Mouse (Mus musculus) limb, embryonic 10.5 days (tissue): ENCODE results near the gene Vtn. TPM values are rescaled to one million over a fixed set of nuclear protein-coding genes. Genes with fewer than 3 reads are reported as not detected.
"Not testable (repeated sequence)": the region's sequence is repeated elsewhere in the genome, so short reads cannot be mapped to it uniquely, and the experiment has no call there.

Experiments used
- DNase-seq: peaks from one replicate; pipeline ENCODE4 v3.0.0-alpha.2; 2017; ENCODE audit warnings: low spot score
- H3K27ac ChIP-seq: fragments of 300-500 bp; sonication (generic); 2 replicates; pipeline ENCODE4 v1.5.1; 2016; ENCODE audit warnings: mild to moderate bottlenecking
- H3K27me3 ChIP-seq: fragments of 300-500 bp; sonication (generic); 2 replicates; pipeline ENCODE4 v1.6.1; 2016; ENCODE audit warnings: low read depth, mild to moderate bottlenecking; ENCODE audit not compliant: poor library complexity, severe bottlenecking
- H3K36me3 ChIP-seq: fragments of 300-500 bp; sonication (generic); 2 replicates; pipeline ENCODE4 v1.6.1; 2016; ENCODE audit warnings: mild to moderate bottlenecking, moderate library complexity
- H3K4me1 ChIP-seq: fragments of 300-500 bp; sonication (generic); 2 replicates; pipeline ENCODE4 v1.6.1; 2016
- H3K4me3 ChIP-seq: fragments of 300-500 bp; sonication (generic); 2 replicates; pipeline ENCODE4 v1.5.1; 2016; ENCODE audit warnings: mild to moderate bottlenecking, moderate library complexity
- H3K9me3 ChIP-seq: fragments of 300-500 bp; sonication (generic); replicated peaks from 2 replicates; pipeline ENCODE4 v1.6.1; 2016; ENCODE audit warnings: mild to moderate bottlenecking
- WGBS: fragments of 180-500 bp; shearing (Covaris S2); methylation state at CpG from one replicate; pipeline ENCODE4 v1.1.7; 2016; 5-methylcytosine and 5-hydroxymethylcytosine counted together
- polyA plus RNA-seq: library from polyadenylated mRNA; unstranded; fragments of >200 nt; fragmentation: Nextera tagmentation; extraction: Ambion mirVana; gene quantifications from 2 replicates; pipeline ENCODE4 v1.2.1, GENCODE M21; 2016

Gene Vtn
- polyA plus RNA-seq, 1 experiment from 2014 or later, result not detected

DNA sequence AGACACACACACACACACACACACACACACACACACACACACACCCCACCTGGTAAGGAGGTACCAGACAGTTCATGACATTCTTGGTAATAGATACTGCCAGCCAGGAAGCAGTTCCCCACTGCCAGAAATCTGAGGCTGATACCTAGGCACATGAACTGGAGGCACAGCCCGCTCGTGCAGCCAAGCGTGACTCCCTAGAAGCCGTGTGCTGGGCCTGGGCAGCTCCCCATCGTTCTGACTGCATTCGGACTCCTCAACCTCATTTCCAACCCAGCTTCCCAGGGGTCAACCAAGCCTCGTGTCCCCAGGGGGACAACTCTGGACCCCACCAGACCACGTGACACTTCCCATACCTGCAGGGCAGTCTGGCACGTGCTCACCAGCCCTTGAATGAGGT is 29.8 kb downstream of the Vtn start:
- no peak overlapping the region for H3K27ac ChIP-seq
- no peaks in the 10 kb centered on the region for H3K27me3 ChIP-seq
- DNase-seq, result no peak
- H3K36me3 ChIP-seq, result peaks cover 87% of the 10 kb centered on the region
- H3K4me3 ChIP-seq, result no peak overlapping the region
- 89% methylated on average over 9 of the region's 9 CpGs for WGBS
- no peaks in the 10 kb centered on the region for H3K9me3 ChIP-seq
- no peaks in the 10 kb centered on the region for H3K4me1 ChIP-seq

- no peak overlapping the region for H3K4me3 ChIP-seq
- H3K27ac ChIP-seq, result no peak overlapping the region
- no peaks in the 10 kb centered on the region for H3K9me3 ChIP-seq
- peaks cover 78% of the 10 kb centered on the region for H3K36me3 ChIP-seq
- no peak for DNase-seq
- 90% methylated on average over 12 of the region's 12 CpGs for WGBS
- H3K4me1 ChIP-seq, result peaks cover 7% of the 10 kb centered on the region
- no peaks in the 10 kb centered on the region for H3K27me3 ChIP-seq
Measured at GRCm38 (mm10) chr11:78530001-78530400, 31.1 kb downstream of the Vtn start.

DNA sequence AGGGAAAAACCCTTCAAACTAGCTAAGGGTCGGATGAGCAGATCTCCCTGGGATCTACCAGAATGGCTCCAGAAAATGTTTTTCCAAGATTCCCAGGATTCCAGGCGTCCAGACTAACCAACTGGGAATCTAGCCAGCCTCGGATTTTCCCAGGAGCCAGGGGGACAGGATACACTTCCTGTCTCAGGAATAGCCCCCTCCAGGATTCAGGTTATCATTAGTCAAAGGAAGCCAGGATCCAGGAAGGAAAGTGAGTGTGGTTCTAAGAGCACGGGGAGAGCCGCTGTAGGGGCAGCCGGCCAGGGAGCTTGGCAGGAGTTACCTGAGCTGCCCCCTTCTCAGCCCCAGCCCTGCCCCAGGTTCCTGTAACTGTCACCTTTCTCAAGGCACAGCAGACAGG is 32.2 kb downstream of the Vtn start:
- no peak for DNase-seq
- Histone ChIP-seq H3K27me3 (no peaks in the 10 kb centered on the region), H3K36me3 (peaks cover 67% of the 10 kb centered on the region), H3K9me3 (no peaks in the 10 kb centered on the region), H3K27ac (no peak overlapping the region), H3K4me1 (peaks cover 11% of the 10 kb centered on the region), H3K4me3 (no peak overlapping the region)
- WGBS, result 88% methylated on average over 6 of the region's 6 CpGs

- peaks cover 63% of the 10 kb centered on the region for H3K36me3 ChIP-seq
- 92% methylated on average over 10 of the region's 10 CpGs for WGBS
Measured at GRCm38 (mm10) chr11:78531515-78531914, 32.6 kb downstream of the Vtn start.

DNA sequence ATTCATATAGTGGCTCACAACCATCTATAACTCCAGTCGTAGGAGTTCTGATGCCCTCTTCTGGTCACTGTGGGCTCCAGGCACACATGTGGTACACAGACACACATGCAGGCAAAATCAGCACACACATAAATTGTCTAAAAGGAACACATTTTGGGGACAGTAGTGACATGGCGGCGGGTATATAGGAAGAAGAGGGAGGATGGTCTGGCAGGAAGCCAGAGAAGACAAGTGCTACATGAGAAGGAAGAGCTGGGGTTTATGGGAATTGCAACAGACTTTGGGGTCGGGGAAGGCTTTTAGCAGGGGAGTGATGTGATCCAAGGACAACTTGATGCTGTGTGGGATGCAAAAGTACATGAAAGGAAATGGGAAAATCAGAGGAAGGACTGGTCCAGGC is 35.6 kb downstream of the Vtn start:
- Histone ChIP-seq H3K4me1 (peaks cover 24% of the 10 kb centered on the region), H3K27me3 (no peaks in the 10 kb centered on the region), H3K27ac (no peak overlapping the region), H3K4me3 (peak overlapping the region; percentile 92), H3K36me3 (peaks cover 45% of the 10 kb centered on the region), H3K9me3 (no peaks in the 10 kb centered on the region)
- 93% methylated on average over 4 of the region's 4 CpGs for WGBS
- DNase-seq, result no peak

More at GRCm38 (mm10) chr11:78531515-78531914, 32.6 kb downstream of the Vtn start:
- not testable (repeated sequence) for H3K9me3 ChIP-seq, H3K27ac ChIP-seq, H3K27me3 ChIP-seq, DNase-seq, H3K4me3 ChIP-seq
- H3K4me1 ChIP-seq, result peaks cover 11% of the 10 kb centered on the region

- peak overlapping the region; percentile 92 for H3K4me3 ChIP-seq
- DNase-seq, result no peak
- peak overlapping the region; percentile 91 for H3K27ac ChIP-seq
- H3K36me3 ChIP-seq, result peaks cover 45% of the 10 kb centered on the region
- under 1% methylated on average over 23 of the region's 23 CpGs for WGBS
- H3K9me3 ChIP-seq, result no peaks in the 10 kb centered on the region
- H3K27me3 ChIP-seq, result no peaks in the 10 kb centered on the region
- peaks cover 24% of the 10 kb centered on the region for H3K4me1 ChIP-seq
Measured at GRCm38 (mm10) chr11:78535376-78536079, 36.6 kb downstream of the Vtn start.

GRCm38 (mm10) chr11:78536080-78536689 is 37.3 kb downstream of the Vtn start, which contains the start of the genes Tnfaip1 and Ift20:
Gene Tnfaip1, minus strand, starts transcription at chr11:78536332.
Gene Ift20, plus strand, starts transcription at chr11:78536361.
- no peaks in the 10 kb centered on the region for H3K27me3 ChIP-seq
- peak; percentile 94 for DNase-seq
- peak within 1 kb of the TSS; percentile 91 for H3K27ac ChIP-seq
- WGBS, result under 1% methylated on average over 52 of the region's 52 CpGs
- H3K4me1 ChIP-seq, result peaks cover 24% of the 10 kb centered on the region
- H3K9me3 ChIP-seq, result no peaks in the 10 kb centered on the region
- peaks cover 45% of the 10 kb centered on the region for H3K36me3 ChIP-seq
- H3K4me3 ChIP-seq, result peak within 1 kb of the TSS; percentile 92

DNA sequence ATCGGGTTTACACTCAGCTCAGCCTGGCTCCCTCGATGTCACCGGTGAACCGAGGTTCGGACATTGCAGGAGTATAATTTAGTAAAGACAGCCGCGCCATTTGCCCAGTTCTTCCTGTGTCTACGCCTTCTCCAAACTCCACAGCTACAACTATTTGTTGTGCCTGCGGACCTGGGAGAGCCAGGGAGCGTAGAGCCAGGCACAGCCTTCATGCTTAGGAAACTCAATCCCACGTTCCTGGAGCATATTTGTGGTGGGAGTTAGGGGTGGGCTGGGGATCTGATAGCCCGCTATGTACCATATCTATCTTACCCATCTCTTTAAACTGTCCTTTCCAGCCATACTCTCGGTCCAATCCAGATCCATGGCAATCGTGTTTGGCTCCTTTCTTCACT is 37.8 kb downstream of the Vtn start:
- peaks cover 46% of the 10 kb centered on the region for H3K36me3 ChIP-seq

GRCm38 (mm10) chr11:78540358-78540757 is 41.5 kb downstream of the Vtn start:
- H3K4me1 ChIP-seq, result peaks cover 14% of the 10 kb centered on the region
- DNase-seq, result no peak
- 80% methylated on average over 3 of the region's 3 CpGs for WGBS
- H3K27ac ChIP-seq, result no peak overlapping the region
- peaks cover 68% of the 10 kb centered on the region for H3K36me3 ChIP-seq
- no peaks in the 10 kb centered on the region for H3K9me3 ChIP-seq
- H3K27me3 ChIP-seq, result no peaks in the 10 kb centered on the region
- no peak overlapping the region for H3K4me3 ChIP-seq

More for the DNA sequence above, 37.8 kb downstream of the Vtn start:
- Histone ChIP-seq H3K9me3 (no peaks in the 10 kb centered on the region), H3K4me1 (peaks cover 24% of the 10 kb centered on the region), H3K4me3 (peak overlapping the region; percentile 92), H3K27me3 (no peaks in the 10 kb centered on the region), H3K27ac (peak overlapping the region; percentile 91)
- WGBS, result 5% methylated on average over 14 of the region's 14 CpGs
- no peak for DNase-seq

- H3K36me3 ChIP-seq, result peaks cover 71% of the 10 kb centered on the region
- 93% methylated on average over 7 of the region's 7 CpGs for WGBS
- no peak overlapping the region for H3K4me3 ChIP-seq
- H3K9me3 ChIP-seq, result no peaks in the 10 kb centered on the region
- H3K4me1 ChIP-seq, result peaks cover 20% of the 10 kb centered on the region
- no peaks in the 10 kb centered on the region for H3K27me3 ChIP-seq
- no peak overlapping the region for H3K27ac ChIP-seq
- DNase-seq, result no peak
Measured at GRCm38 (mm10) chr11:78544449-78545111, 45.7 kb downstream of the Vtn start.

GRCm38 (mm10) chr11:78545181-78545580 is 46.3 kb downstream of the Vtn start:
- WGBS, result 72% methylated on average over 8 of the region's 8 CpGs
- Histone ChIP-seq H3K4me3 (no peak overlapping the region), H3K36me3 (peaks cover 65% of the 10 kb centered on the region), H3K27ac (no peak overlapping the region), H3K27me3 (no peaks in the 10 kb centered on the region), H3K4me1 (peaks cover 24% of the 10 kb centered on the region), H3K9me3 (no peaks in the 10 kb centered on the region)
- no peak for DNase-seq

DNA sequence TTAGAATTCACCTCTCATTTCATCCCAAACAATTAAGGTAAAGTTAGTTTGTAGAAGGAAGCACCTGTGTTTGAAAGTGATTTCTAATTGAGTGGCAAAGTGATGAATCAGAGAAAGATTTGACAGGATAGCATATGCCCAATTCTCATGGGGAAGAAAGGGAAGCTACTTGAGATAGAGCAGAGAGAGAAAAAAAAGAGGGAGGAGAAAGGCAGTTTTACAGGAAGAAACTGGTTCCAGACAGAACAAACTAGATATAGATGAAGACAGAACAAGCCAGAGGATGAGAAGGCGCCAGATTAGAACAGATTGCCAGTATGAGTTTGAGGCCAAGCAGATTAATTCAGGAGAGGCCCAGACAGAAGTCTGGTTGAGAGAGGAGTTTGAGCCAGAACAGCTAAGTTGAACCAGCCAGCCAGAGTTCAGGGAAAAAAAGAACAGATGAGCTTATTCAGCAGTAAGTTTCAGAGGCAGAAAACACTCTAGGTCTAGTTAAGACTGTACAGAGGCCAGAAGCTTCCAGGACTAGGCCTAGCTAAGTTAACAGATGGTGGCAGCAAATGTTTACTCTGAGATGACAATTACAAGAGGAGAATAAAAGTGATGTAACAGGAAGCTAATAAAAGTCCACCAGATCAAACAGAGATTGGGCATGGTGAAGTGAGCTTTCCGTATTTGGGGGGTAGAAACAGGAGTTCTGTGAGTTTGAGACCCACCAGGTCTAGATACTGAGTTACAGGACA is 49.0 kb downstream of the Vtn start:
- Histone ChIP-seq H3K27ac (no peak overlapping the region), H3K4me3 (no peak overlapping the region), H3K27me3 (no peaks in the 10 kb centered on the region), H3K36me3 (peaks cover 39% of the 10 kb centered on the region), H3K9me3 (no peaks in the 10 kb centered on the region), H3K4me1 (peaks cover 29% of the 10 kb centered on the region)
- DNase-seq, result no peak
- WGBS, result 79% methylated on average over 2 of the region's 2 CpGs
